Mouse (Mus musculus): ENCODE measurements around the gene Dll3. TPM values are rescaled to one million over a fixed set of nuclear protein-coding genes. Genes with fewer than 3 reads are reported as not detected.

Gene Dll3
- polyA plus RNA-seq (2016; fragmentation: Nextera tagmentation; extraction: Ambion mirVana), result 80.4 and 82.2 TPM in 2 replicates

- peak; percentile 83 for ATAC-seq (ENCODE audit: low FRiP score, low read depth)
- peaks cover 28% of the 10 kb centered on the region for H3K4me1 ChIP-seq
Observed at GRCm38 (mm10) chr7:28301616-28302433, at the start of gene Dll3. Gene Dll3, minus strand, starts transcription at chr7:28302238.

GRCm38 (mm10) chr7:28351676-28352191 is 49.7 kb upstream of the Dll3 start:
- no peak for ATAC-seq (ENCODE audit: low FRiP score, low read depth)
- 52% methylated on average over 4 of the region's 4 CpGs for WGBS
- H3K4me1 ChIP-seq, result peaks cover 18% of the 10 kb centered on the region
- no peak overlapping the region for H3K27ac ChIP-seq
- H3K9ac ChIP-seq, result peak overlapping the region; percentile 96
- H3K27me3 ChIP-seq (replicated peaks), result no peaks in the 10 kb centered on the region
- peak overlapping the region; percentile 92 for H3K4me3 ChIP-seq
- peak overlapping the region; percentile 95 for H3K4me2 ChIP-seq (replicated peaks)
- H3K36me3 ChIP-seq, result peaks cover 31% of the 10 kb centered on the region
- H3K9me3 ChIP-seq, result no peaks in the 10 kb centered on the region

More at GRCm38 (mm10) chr7:28301616-28302433, at the start of gene Dll3:
- Histone ChIP-seq H3K9me3 (no peaks in the 10 kb centered on the region), H3K36me3 (peaks cover 22% of the 10 kb centered on the region), H3K4me2 (replicated peaks) (peak within 1 kb of the TSS; percentile 72), H3K9ac (peak within 1 kb of the TSS; percentile 85), H3K27me3 (replicated peaks) (peaks cover 8% of the 10 kb centered on the region; the same call in 1 of the 2 replicates), H3K27ac (peak within 1 kb of the TSS; percentile 77), H3K4me3 (peak within 1 kb of the TSS; percentile 60)
- WGBS, result 1% methylated on average over 30 of the region's 30 CpGs

GRCm38 (mm10) chr7:28350155-28350883 is 48.3 kb upstream of the Dll3 start, which contains the start of gene Rps16:
Gene Rps16, plus strand, starts transcription at chr7:28350652.
- ATAC-seq (ENCODE audit: low FRiP score, low read depth), result peak; percentile 93
- Histone ChIP-seq H3K36me3 (peaks cover 29% of the 10 kb centered on the region), H3K27me3 (replicated peaks) (no peaks in the 10 kb centered on the region), H3K4me2 (replicated peaks) (peak within 1 kb of the TSS; percentile 95), H3K4me3 (peak within 1 kb of the TSS; percentile 92), H3K9me3 (no peaks in the 10 kb centered on the region), H3K27ac (peak within 1 kb of the TSS; percentile 60), H3K4me1 (peaks cover 18% of the 10 kb centered on the region), H3K9ac (peak within 1 kb of the TSS; percentile 96)
- WGBS, result under 1% methylated on average over 50 of the region's 50 CpGs

GRCm38 (mm10) chr7:28348601-28349000 is 46.6 kb upstream of the Dll3 start:
- H3K27ac ChIP-seq, result no peak overlapping the region
- 89% methylated on average over 7 of the region's 7 CpGs for WGBS
- no peak overlapping the region for H3K9ac ChIP-seq
- H3K27me3 ChIP-seq (replicated peaks), result no peaks in the 10 kb centered on the region
- no peaks in the 10 kb centered on the region for H3K9me3 ChIP-seq
- no peak overlapping the region for H3K4me3 ChIP-seq
- ATAC-seq (ENCODE audit: low FRiP score, low read depth), result no peak
- H3K36me3 ChIP-seq, result peaks cover 13% of the 10 kb centered on the region
- no peak overlapping the region for H3K4me2 ChIP-seq (replicated peaks)
- peaks cover 18% of the 10 kb centered on the region for H3K4me1 ChIP-seq

GRCm38 (mm10) chr7:28347746-28348145 is 45.7 kb upstream of the Dll3 start:
- Histone ChIP-seq H3K9me3 (no peaks in the 10 kb centered on the region), H3K4me3 (no peak overlapping the region), H3K4me2 (replicated peaks) (no peak overlapping the region), H3K27me3 (replicated peaks) (no peaks in the 10 kb centered on the region), H3K27ac (no peak overlapping the region), H3K9ac (no peak overlapping the region), H3K36me3 (peaks cover 5% of the 10 kb centered on the region; the same call in 1 of the 2 replicates), H3K4me1 (peaks cover 18% of the 10 kb centered on the region)
- 82% methylated on average over 3 of the region's 3 CpGs for WGBS
- ATAC-seq (ENCODE audit: low FRiP score, low read depth), result no peak

GRCm38 (mm10) chr7:28344637-28345036 is 42.6 kb upstream of the Dll3 start:
- Histone ChIP-seq H3K9ac (no peak overlapping the region), H3K4me1 (peaks cover 2% of the 10 kb centered on the region; the same call in 1 of the 2 replicates), H3K4me3 (no peak overlapping the region), H3K27me3 (replicated peaks) (no peaks in the 10 kb centered on the region), H3K9me3 (no peaks in the 10 kb centered on the region), H3K27ac (no peak overlapping the region), H3K36me3 (no peaks in the 10 kb centered on the region), H3K4me2 (replicated peaks) (no peak overlapping the region)
- WGBS, result 8% methylated on average over 4 of the region's 4 CpGs
- no peak for ATAC-seq (ENCODE audit: low FRiP score, low read depth)

GRCm38 (mm10) chr7:28341381-28341780 is 39.3 kb upstream of the Dll3 start:
- H3K27ac ChIP-seq, result no peak overlapping the region
- no peak overlapping the region for H3K4me3 ChIP-seq
- no peaks in the 10 kb centered on the region for H3K27me3 ChIP-seq (replicated peaks)
- H3K4me1 ChIP-seq, result peaks cover 9% of the 10 kb centered on the region
- no peaks in the 10 kb centered on the region for H3K36me3 ChIP-seq
- H3K9me3 ChIP-seq, result no peaks in the 10 kb centered on the region
- WGBS, result 29% methylated on average over 7 of the region's 7 CpGs
- H3K4me2 ChIP-seq (replicated peaks), result no peak overlapping the region
- no peak for ATAC-seq (ENCODE audit: low FRiP score, low read depth)
- no peak overlapping the region for H3K9ac ChIP-seq

GRCm38 (mm10) chr7:28339213-28339917 is 37.3 kb upstream of the Dll3 start:
- H3K4me1 ChIP-seq, result peaks cover 9% of the 10 kb centered on the region
- no peak overlapping the region for H3K27ac ChIP-seq
- no peaks in the 10 kb centered on the region for H3K36me3 ChIP-seq
- H3K4me3 ChIP-seq, result peak overlapping the region; percentile 96; the same call in 1 of the 2 replicates
- H3K9ac ChIP-seq, result peak overlapping the region; percentile 93
- peak overlapping the region; percentile 85 for H3K4me2 ChIP-seq (replicated peaks)
- no peaks in the 10 kb centered on the region for H3K9me3 ChIP-seq
- ATAC-seq (ENCODE audit: low FRiP score, low read depth), result 0 out of 2 replicates have a peak, but pooled peaks have one; percentile 25
- 81% methylated on average over 19 of the region's 19 CpGs for WGBS
- H3K27me3 ChIP-seq (replicated peaks), result no peaks in the 10 kb centered on the region

- WGBS, result under 1% methylated on average over 77 of the region's 77 CpGs
- Histone ChIP-seq H3K27ac (peak within 1 kb of the TSS; percentile 28; the same call in 1 of the 2 replicates), H3K4me2 (replicated peaks) (peak within 1 kb of the TSS; percentile 85), H3K9ac (peak within 1 kb of the TSS; percentile 93), H3K36me3 (no peaks in the 10 kb centered on the region), H3K4me3 (peak within 1 kb of the TSS; percentile 96), H3K9me3 (no peaks in the 10 kb centered on the region), H3K27me3 (replicated peaks) (no peaks in the 10 kb centered on the region), H3K4me1 (peaks cover 9% of the 10 kb centered on the region)
- ATAC-seq (ENCODE audit: low FRiP score, low read depth), result peak; percentile 98
Observed at GRCm38 (mm10) chr7:28338108-28338998, 36.3 kb upstream of the Dll3 start, which contains the start of gene Supt5. Gene Supt5, minus strand, starts transcription at chr7:28338746.

GRCm38 (mm10) chr7:28335471-28335870 is 33.4 kb upstream of the Dll3 start:
- Histone ChIP-seq H3K27ac (no peak overlapping the region), H3K36me3 (peaks cover 9% of the 10 kb centered on the region)
- WGBS, result 96% methylated on average over 2 of the region's 2 CpGs

GRCm38 (mm10) chr7:28334534-28334933 is 32.5 kb upstream of the Dll3 start:
- no peaks in the 10 kb centered on the region for H3K9me3 ChIP-seq
- no peak overlapping the region for H3K9ac ChIP-seq
- no peak overlapping the region for H3K4me3 ChIP-seq
- H3K27ac ChIP-seq, result no peak overlapping the region
- 94% methylated on average over 4 of the region's 4 CpGs for WGBS
- H3K36me3 ChIP-seq, result peaks cover 19% of the 10 kb centered on the region
- no peak for ATAC-seq (ENCODE audit: low FRiP score, low read depth)
- peaks cover 9% of the 10 kb centered on the region for H3K4me1 ChIP-seq
- H3K27me3 ChIP-seq (replicated peaks), result no peaks in the 10 kb centered on the region
- no peak overlapping the region for H3K4me2 ChIP-seq (replicated peaks)

More at GRCm38 (mm10) chr7:28335471-28335870, 33.4 kb upstream of the Dll3 start:
- Histone ChIP-seq H3K4me2 (replicated peaks) (no peak overlapping the region), H3K9me3 (no peaks in the 10 kb centered on the region), H3K4me1 (peaks cover 9% of the 10 kb centered on the region), H3K4me3 (no peak overlapping the region), H3K27me3 (replicated peaks) (no peaks in the 10 kb centered on the region), H3K9ac (no peak overlapping the region)
- ATAC-seq (ENCODE audit: low FRiP score, low read depth), result no peak

Data from neural tube, embryonic 12.5 days (tissue).